Mouse (Mus musculus): Measurements from ENCODE around the gene Cd300ld2.

DNA sequence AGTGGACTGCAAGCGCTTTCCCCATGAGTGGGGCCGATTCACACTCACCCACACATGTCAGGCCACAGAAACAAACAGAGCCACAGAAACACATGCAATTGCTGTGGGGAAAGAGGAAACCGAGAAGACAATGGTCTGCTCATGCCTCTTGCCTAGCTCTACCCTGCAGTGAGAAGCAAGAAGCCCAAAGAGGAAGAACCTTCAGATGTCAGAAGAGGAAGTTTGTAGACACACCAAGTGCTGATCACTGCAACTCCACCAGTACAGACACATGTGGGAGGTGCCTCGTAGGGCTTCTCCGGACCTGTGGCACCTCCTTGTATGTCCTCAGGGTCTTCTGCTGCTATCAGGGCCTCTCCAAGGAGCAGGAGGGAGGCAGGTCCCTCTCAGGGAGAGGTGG, 11.9 kb downstream of the Cd300ld2 start:
- TF ChIP-seq CTCF (IDR thresholded peaks at IDR 0.05; ENCODE audit: low read depth, low read length) (no peak), POLR2A (IDR thresholded peaks at IDR 0.05; ENCODE audit: borderline replicate concordance, low read depth, low read length) (no peak)

All from bone marrow macrophage, adult 2 months (primary cell).